8 mouse cellular contexts compared by ENCODE assay signal in the genomic region with DNA sequence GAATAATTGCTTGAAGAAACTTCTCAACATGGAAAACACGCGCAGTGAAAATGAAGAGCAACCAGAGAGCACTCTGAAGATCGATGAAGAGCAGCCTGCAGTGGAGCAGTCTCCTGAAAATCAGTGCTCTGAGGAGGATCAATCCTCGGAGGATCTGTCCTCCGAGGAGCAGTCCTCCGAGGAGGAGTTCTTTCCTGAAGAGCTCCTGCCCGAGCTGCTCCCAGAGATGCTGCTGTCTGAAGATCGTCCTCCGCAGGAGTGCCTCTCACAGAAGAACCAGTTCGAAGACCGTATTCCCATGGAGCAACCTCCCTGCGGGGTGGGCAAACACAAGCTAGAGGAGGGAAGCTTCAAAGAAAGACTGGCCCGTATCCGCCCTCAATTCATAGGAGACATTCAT. TPM values are rescaled to one million over a fixed set of nuclear protein-coding genes. Genes with fewer than 3 reads are reported as not detected.
DNase-seq lines count a peak whose midpoint lies in the region; ATAC-seq lines count a peak whose summit lies in the region.

No protein-coding gene starts in this region.

- intact Hi-C loops in gastrocnemius, postnatal 36 days (cut with DNase I), result no loop called here

- no peak overlapping the region for H3K27ac ChIP-seq in limb, embryonic 11.5 days (replicated peaks; ENCODE audit: low read depth, low read length)
- no peak overlapping the region for H3K27ac ChIP-seq in neural tube, embryonic 12.5 days

- no peaks in the 10 kb centered on the region for H3K9me3 ChIP-seq in limb, embryonic 11.5 days (ENCODE audit: control insufficient read depth, low read length)
- no peaks in the 10 kb centered on the region for H3K9me3 ChIP-seq in neural tube, embryonic 12.5 days

- no peaks in the 10 kb centered on the region for H3K36me3 ChIP-seq in limb, embryonic 11.5 days (ENCODE audit: control insufficient read depth, insufficient read depth, low read length)
- no peaks in the 10 kb centered on the region for H3K36me3 ChIP-seq in neural tube, embryonic 12.5 days

- H3K4me1 ChIP-seq in limb, embryonic 11.5 days (ENCODE audit: control insufficient read depth, insufficient read depth, low read length), result no peaks in the 10 kb centered on the region
- no peaks in the 10 kb centered on the region; the same call in 1 of the 2 replicates for H3K4me1 ChIP-seq in neural tube, embryonic 12.5 days

- peak overlapping the region; percentile 56; the same call in 1 of the 2 replicates for H3K9ac ChIP-seq in limb, embryonic 11.5 days (ENCODE audit: low read length)
- peak overlapping the region; percentile 61; the same call in 1 of the 2 replicates for H3K9ac ChIP-seq in neural tube, embryonic 12.5 days

- 22% methylated on average over 14 of the region's 14 CpGs for WGBS in limb, embryonic 11.5 days
- 15% methylated on average over 14 of the region's 14 CpGs for WGBS in neural tube, embryonic 12.5 days

- no peaks in the 10 kb centered on the region for H3K27me3 ChIP-seq in limb, embryonic 11.5 days (ENCODE audit: control insufficient read depth, insufficient read depth, low read length)
- H3K27me3 ChIP-seq in neural tube, embryonic 12.5 days (replicated peaks), result no peaks in the 10 kb centered on the region

- ATAC-seq in limb, embryonic 11.5 days (ENCODE audit: insufficient number of reproducible peaks, low FRiP score, low TSS enrichment, low read depth), result no peak
- peak; percentile 45; the same call in 1 of the 2 replicates for ATAC-seq in neural tube, embryonic 12.5 days (ENCODE audit: low FRiP score, low read depth)

- peak overlapping the region; percentile 44 for H3K4me2 ChIP-seq in limb, embryonic 11.5 days (ENCODE audit: low read depth, severe bottlenecking)
- peak overlapping the region; percentile 59 for H3K4me2 ChIP-seq in neural tube, embryonic 12.5 days (replicated peaks)

- peak overlapping the region; percentile 43 for H3K4me3 ChIP-seq in limb, embryonic 11.5 days (ENCODE audit: low read depth, low read length)
- peak overlapping the region; percentile 48 for H3K4me3 ChIP-seq in neural tube, embryonic 12.5 days

- peak; percentile 1 for DNase-seq in adrenal gland, postnatal 25 days
- no peak for DNase-seq in adrenal gland, adult 18-20 months (ENCODE audit: low spot score in 2 of 2)
- peak; percentile 16 for DNase-seq in retina, embryonic 14.5 days (ENCODE audit: low spot score)
- no peak for DNase-seq in retina, postnatal 1 day
- DNase-seq in limb, embryonic 11.5 days (ENCODE audit: low spot score), result peak; percentile 25
- no peak for DNase-seq in adipocyte (ENCODE audit: low spot score)
- DNase-seq in gastrocnemius, postnatal 36 days, result no peak

RNA-seq across cellular contexts. Expression of gene Tceal1, which starts 1.0 kb away (rescaled TPM):
- total RNA-seq in adrenal gland, postnatal 25 days (2021), result 8.2 and 10.1 TPM in 2 replicates
- 10 to 100 TPM in 1 of 2 experiments, 1 to 10 TPM in 1; 8.3 to 10.8 TPM for total RNA-seq in adrenal gland, adult 18-20 months (2021)
- 7.6 and 8.8 TPM in 2 replicates for polyA plus RNA-seq in limb, embryonic 11.5 days (2014; fragmentation: Nextera tagmentation; extraction: Ambion mirVana)
- polyA plus RNA-seq in neural tube, embryonic 12.5 days (2016; fragmentation: Nextera tagmentation; extraction: Ambion mirVana), result 12.0 and 12.2 TPM in 2 replicates
- 1 to 10 TPM; 1.7 to 2.2 TPM for total RNA-seq in gastrocnemius, postnatal 36 days (2021)

RNA-seq across cellular contexts. Expression of gene Morf4l2, which starts 34.7 kb away (rescaled TPM):
- 257 and 345 TPM in 2 replicates for total RNA-seq in adrenal gland, postnatal 25 days (2021)
- 100 to 1,000 TPM; 351 to 423 TPM for total RNA-seq in adrenal gland, adult 18-20 months (2021)
- 612 and 618 TPM in 2 replicates for polyA plus RNA-seq in limb, embryonic 11.5 days (2014; fragmentation: Nextera tagmentation; extraction: Ambion mirVana)
- polyA plus RNA-seq in neural tube, embryonic 12.5 days (2016; fragmentation: Nextera tagmentation; extraction: Ambion mirVana), result 531 and 541 TPM in 2 replicates
- 100 to 1,000 TPM; 133 to 137 TPM for total RNA-seq in gastrocnemius, postnatal 36 days (2021)

Comparison
In these comparisons a context has a peak if more than half of its experiments do, and no peak if none do; other contexts are left out.
1. DNase-seq: peak in adrenal gland, postnatal 25 days (single experiment), retina, embryonic 14.5 days (single experiment) and limb, embryonic 11.5 days (single experiment); none in adrenal gland, adult 18-20 months (0 of 2), retina, postnatal 1 day (single experiment), adipocyte (single experiment) and gastrocnemius, postnatal 36 days (0 of 2).